Mouse (Mus musculus) kidney, adult 2 months (tissue): ENCODE measurements around the gene Tmem44. TPM values are rescaled to one million over a fixed set of nuclear protein-coding genes. Genes with fewer than 3 reads are reported as not detected.
A peak's percentile ranks its signal among the peaks of the same experiment; 100 is the strongest.

Experiments used
- DNase-seq: peaks from one replicate; pipeline ENCODE4 v3.0.0; 2021
- H3K27ac ChIP-seq: fragments of 200-500 bp; 2 replicates; pipeline ENCODE4 v1.5.1; 2012; ENCODE audit warnings: low read depth, low read length, control low read depth, inconsistent platforms; ENCODE audit not compliant: insufficient read depth
- H3K27me3 ChIP-seq: fragments of 200-500 bp; replicated peaks from 2 replicates; pipeline ENCODE4 v1.6.1; 2012; ENCODE audit warnings: mild to moderate bottlenecking, moderate library complexity, low read length, inconsistent platforms; ENCODE audit not compliant: control insufficient read depth, insufficient read depth
- H3K36me3 ChIP-seq: fragments of 200-500 bp; 2 replicates; pipeline ENCODE4 v1.6.1; 2012; ENCODE audit warnings: mild to moderate bottlenecking, moderate library complexity, low read length, inconsistent platforms; ENCODE audit not compliant: control insufficient read depth, insufficient read depth
- H3K4me1 ChIP-seq: fragments of 200-500 bp; 2 replicates; pipeline ENCODE4 v1.6.1; 2011; ENCODE audit warnings: low read length; ENCODE audit not compliant: control insufficient read depth, insufficient read depth
- H3K4me3 ChIP-seq: fragments of 200-500 bp; 2 replicates; pipeline ENCODE4 v1.5.1; 2011; ENCODE audit warnings: mild to moderate bottlenecking, low read depth, low read length, control low read depth; ENCODE audit not compliant: insufficient read depth
- CTCF ChIP-seq: fragments of 200-500 bp; conservative IDR thresholded peaks from 2 replicates; pipeline ENCODE4 v1.5.1; 2011; ENCODE audit warnings: low read depth, mild to moderate bottlenecking, control low read depth, low read length, moderate library complexity, mixed read lengths; ENCODE audit not compliant: insufficient read depth, insufficient read length
- POLR2A ChIP-seq: fragments of 200-500 bp; IDR thresholded peaks from one replicate; pipeline ENCODE4 v1.6.1; 2011; ENCODE audit warnings: low read depth, low read length, control low read depth
- WGBS: fragments of 180-500 bp; shearing (Covaris S2); methylation state at CpG from one replicate; pipeline ENCODE4 v1.1.7; 2018; 5-methylcytosine and 5-hydroxymethylcytosine counted together
- polyA plus RNA-seq: library from polyadenylated mRNA; depleted of rRNA; stranded (reverse); fragments of >200 nt; gene quantifications from 2 replicates; pipeline ENCODE4 v1.2.3, GENCODE M21; 2012

Tmem44 gene
- polyA plus RNA-seq, 1 experiment: 6.7 TPM

DNA sequence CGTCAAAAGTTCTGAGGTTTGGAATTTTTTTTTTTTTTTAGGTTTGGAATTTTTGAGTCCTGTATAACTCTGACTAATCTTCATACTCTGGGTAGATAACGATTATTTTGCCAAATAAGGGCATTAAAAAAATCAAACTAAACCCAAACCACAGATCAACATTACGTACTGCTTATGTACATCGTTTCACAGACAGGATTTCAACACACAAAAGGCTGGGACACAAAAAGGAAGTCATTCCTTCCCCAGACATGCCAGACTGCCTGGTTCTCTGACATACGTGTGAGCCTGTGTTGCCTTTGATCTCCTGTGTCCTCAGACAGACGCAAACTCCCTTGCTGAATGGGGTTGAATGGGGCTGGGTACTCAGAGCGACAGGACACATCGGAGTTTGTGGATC lies 22.3 kb downstream of the Tmem44 start:
- WGBS: 89% methylated on average over 8 of the region's 8 CpGs

DNA sequence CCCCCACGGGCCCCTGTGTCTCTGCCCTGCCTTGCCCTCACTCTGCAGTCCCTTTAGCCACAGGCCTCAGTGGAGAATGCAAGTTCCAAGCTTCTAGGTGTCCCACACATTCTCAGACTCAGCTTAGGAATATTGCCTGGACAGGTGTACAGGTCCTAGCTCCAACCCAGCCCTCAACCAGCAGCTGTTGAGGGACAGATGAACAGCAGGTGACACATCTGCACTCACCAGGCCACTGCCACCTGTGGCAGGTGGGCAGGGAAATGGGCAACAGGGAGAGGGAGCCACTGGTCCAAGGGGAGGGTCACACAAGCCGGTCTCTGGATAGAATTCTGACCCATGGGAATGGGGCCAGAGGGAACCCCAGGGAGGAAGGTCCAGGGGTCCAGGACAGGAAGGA lies 22.8 kb downstream of the Tmem44 start:
- no peaks in the 10 kb centered on the region for H3K4me1 ChIP-seq
- WGBS: 68% methylated on average over 2 of the region's 2 CpGs
- TF ChIP-seq POLR2A (no peak), CTCF (no peak)
- H3K27me3 ChIP-seq: no peaks in the 10 kb centered on the region
- H3K4me3 ChIP-seq: no peak overlapping the region
- DNase-seq: no peak
- no peak overlapping the region for H3K27ac ChIP-seq
- H3K36me3 ChIP-seq: no peaks in the 10 kb centered on the region

More for the DNA sequence above, 22.3 kb downstream of the Tmem44 start:
- no peaks in the 10 kb centered on the region for H3K36me3 ChIP-seq
- no peak for TF ChIP-seq POLR2A
- TF ChIP-seq CTCF: no peak
- H3K27ac ChIP-seq: no peak overlapping the region
- H3K4me3 ChIP-seq: no peak overlapping the region
- DNase-seq: no peak
- no peaks in the 10 kb centered on the region for H3K27me3 ChIP-seq
- no peaks in the 10 kb centered on the region for H3K4me1 ChIP-seq

DNA sequence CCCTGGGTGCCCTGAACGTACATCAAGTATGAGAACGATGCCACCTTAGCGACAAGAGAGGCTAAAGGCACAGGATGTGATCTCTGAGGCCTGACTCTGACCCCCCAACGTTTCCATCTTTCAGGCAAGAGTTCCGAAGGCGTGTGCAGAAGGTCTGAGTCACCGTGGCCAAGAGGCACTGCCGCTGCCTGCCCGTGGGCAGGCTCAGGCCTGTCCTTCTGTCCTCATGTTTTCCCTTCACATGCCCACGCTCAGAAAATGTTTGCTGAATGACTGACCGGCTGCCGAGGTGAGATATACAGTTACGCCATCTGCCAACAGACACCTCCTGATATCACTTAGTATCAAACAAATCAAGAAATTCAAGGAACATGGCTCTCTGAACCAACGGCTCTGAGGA lies 24.9 kb downstream of the Tmem44 start:
- Histone ChIP-seq H3K27ac (no peak overlapping the region), H3K27me3 (no peaks in the 10 kb centered on the region), H3K4me1 (no peaks in the 10 kb centered on the region), H3K36me3 (no peaks in the 10 kb centered on the region), H3K4me3 (no peak overlapping the region)
- TF ChIP-seq CTCF (no peak), POLR2A (no peak)
- DNase-seq: no peak
- 80% methylated on average over 14 of the region's 14 CpGs for WGBS

DNA sequence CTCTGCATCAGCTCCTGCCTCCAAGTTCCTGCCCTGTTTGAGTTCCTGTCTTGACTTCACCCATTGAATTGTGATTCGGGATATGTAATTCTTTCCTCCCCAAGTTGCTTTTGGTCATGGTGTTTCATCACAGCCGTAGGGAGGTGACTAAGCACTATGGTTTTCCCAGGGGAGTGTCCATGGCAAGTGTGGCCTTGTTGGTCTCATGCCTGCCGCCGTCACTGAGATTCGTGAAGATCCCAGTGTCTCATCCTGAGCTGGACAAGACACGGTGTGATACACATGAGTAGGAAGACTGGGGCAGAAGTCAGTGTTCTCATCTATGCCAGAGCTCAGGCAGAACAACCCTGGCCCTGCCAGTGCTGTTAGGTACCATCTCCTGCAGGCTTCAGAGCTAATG lies 26.2 kb downstream of the Tmem44 start:
- no peak overlapping the region for H3K4me3 ChIP-seq
- H3K27ac ChIP-seq: no peak overlapping the region
- WGBS: 91% methylated on average over 6 of the region's 6 CpGs
- no peak for DNase-seq
- H3K27me3 ChIP-seq: no peaks in the 10 kb centered on the region
- no peaks in the 10 kb centered on the region for H3K4me1 ChIP-seq
- TF ChIP-seq POLR2A (no peak), CTCF (no peak)
- H3K36me3 ChIP-seq: no peaks in the 10 kb centered on the region

DNA sequence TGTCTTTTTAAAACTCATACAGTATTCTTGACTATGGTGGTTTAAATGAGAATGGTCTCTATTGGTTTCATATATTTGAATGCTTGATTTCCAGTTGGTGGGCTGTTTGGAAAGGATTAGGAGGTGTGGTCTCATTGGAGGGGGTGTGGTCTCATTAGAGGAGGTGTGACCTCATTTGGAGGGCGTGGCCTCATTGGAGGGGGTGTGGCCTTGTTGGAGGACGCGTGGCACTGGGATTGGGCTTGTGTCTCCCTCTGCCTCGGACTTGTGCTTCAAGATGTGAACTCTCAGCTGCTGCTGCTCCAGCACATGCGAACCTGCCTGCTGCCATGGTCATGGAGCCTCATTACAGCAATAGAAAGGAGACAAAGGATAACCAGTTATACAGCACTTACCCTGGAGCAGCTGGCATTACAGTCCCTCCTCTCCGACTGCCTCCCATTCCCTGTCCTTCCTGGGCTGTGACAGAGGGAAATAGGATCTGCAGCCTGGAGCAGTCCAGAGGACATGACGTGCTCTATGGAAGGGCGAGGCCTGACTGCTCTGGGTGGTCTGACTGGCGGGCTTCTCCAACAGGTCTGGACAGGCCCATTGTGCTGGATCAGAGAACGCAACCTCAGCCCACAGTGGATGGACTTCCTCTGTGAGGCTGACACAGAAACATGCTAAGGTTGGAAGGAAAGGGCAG lies 28.2 kb downstream of the Tmem44 start:
- TF ChIP-seq CTCF (no peak), POLR2A (no peak)
- Histone ChIP-seq H3K4me1 (peaks cover 5% of the 10 kb centered on the region; the same call in 1 of the 2 replicates), H3K4me3 (no peak overlapping the region), H3K36me3 (no peaks in the 10 kb centered on the region), H3K27ac (no peak overlapping the region), H3K27me3 (no peaks in the 10 kb centered on the region)
- DNase-seq: no peak
- WGBS: 80% methylated on average over 10 of the region's 10 CpGs

DNA sequence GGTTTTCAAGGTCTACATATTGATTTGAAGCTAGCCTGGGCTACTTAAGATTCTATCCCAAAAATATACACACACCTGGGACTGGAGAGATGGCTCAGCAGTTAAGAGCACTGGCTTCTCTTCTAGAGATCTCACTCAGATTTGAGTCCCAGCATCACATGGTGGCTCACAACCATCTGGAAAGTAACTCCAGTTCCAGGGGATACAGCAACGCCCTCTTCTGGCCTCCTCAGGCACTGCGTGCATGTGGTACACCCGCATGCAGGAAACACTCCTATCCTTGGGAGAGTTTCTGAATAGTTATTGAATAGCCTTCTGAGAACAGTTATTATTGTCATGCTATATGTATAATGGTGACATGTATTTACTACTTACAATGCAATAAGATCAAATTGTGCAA lies 29.5 kb downstream of the Tmem44 start:
- DNase-seq: no peak
- WGBS: 70% methylated on average over 3 of the region's 3 CpGs
- Histone ChIP-seq H3K36me3 (no peaks in the 10 kb centered on the region), H3K4me3 (no peak overlapping the region), H3K27me3 (no peaks in the 10 kb centered on the region), H3K4me1 (peaks cover 5% of the 10 kb centered on the region; the same call in 1 of the 2 replicates), H3K27ac (no peak overlapping the region)
- TF ChIP-seq POLR2A: no peak
- no peak for TF ChIP-seq CTCF

DNA sequence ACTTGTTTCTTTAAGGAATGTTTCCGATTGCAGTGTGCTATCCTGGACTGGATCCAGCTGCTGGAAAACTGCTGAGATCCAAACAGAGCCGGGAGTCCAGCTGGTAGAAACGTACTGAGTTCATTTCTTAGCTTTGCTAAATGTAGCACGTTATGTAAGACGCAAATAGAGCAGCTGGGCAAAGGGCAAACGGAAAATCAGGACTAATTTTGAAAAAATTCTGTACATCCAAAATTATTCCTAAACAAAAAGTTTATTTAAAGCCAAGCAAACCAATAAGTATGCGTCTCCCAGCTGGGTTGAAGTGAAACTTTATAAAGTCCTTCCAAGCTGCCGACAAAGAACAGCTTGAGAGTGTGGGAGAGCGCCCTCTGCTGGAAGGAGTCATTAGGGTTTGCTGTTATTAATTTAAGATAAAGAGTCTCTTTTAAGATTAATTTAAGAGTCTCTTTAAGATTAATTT lies 30.2 kb downstream of the Tmem44 start:
- Histone ChIP-seq H3K27me3 (no peaks in the 10 kb centered on the region), H3K27ac (peak overlapping the region; percentile 83), H3K36me3 (no peaks in the 10 kb centered on the region), H3K4me3 (no peak overlapping the region; the same call in 1 of the 2 replicates), H3K4me1 (peaks cover 5% of the 10 kb centered on the region; the same call in 1 of the 2 replicates)
- TF ChIP-seq CTCF (peak; percentile 80), POLR2A (no peak)
- peak; percentile 91 for DNase-seq
- 3% methylated on average over 9 of the region's 9 CpGs for WGBS
